Mouse (Mus musculus) MEL (cell line): Measurements from ENCODE around the gene Fam213a. TPM values are rescaled to one million over a fixed set of nuclear protein-coding genes. Genes with fewer than 3 reads are reported as not detected.
A peak's percentile ranks its signal among the peaks of the same experiment; 100 is the strongest.

ENCODE experiments used
- DNase-seq: peaks from one replicate; pipeline ENCODE4 v3.0.0; 2011; ENCODE audit warnings: low read depth, low spot score
- H3K27ac ChIP-seq: 2 replicates; pipeline ENCODE4 v1.5.1; 2012; ENCODE audit warnings: low read depth, mild to moderate bottlenecking, control low read depth, low read length, moderate library complexity; ENCODE audit not compliant: control insufficient read depth
- H3K27me3 ChIP-seq, 2 experiments: fragments of 150-350 bp in 1 of 2; sonication (generic) in 1 of 2; 2 replicates each; pipeline ENCODE4 v1.6.1; 2012; ENCODE audit warnings: low read length in 2 of 2, mild to moderate bottlenecking in 2 of 2, improper control_type of control experiment in 1 of 2, moderate library complexity in 1 of 2; ENCODE audit not compliant: insufficient read depth in 2 of 2, control insufficient read depth in 1 of 2
- H3K36me3 ChIP-seq, 2 experiments: 2 replicates each; pipeline ENCODE4 v1.6.1; 2012 to 2014; ENCODE audit warnings: low read length in 2 of 2, improper control_type of control experiment in 1 of 2, inconsistent platforms in 1 of 2, mild to moderate bottlenecking in 1 of 2; ENCODE audit not compliant: insufficient read depth in 2 of 2, control insufficient read depth in 1 of 2
- H3K4me1 ChIP-seq, 2 experiments: fragments of 150-350 bp in 1 of 2; sonication (generic) in 1 of 2; 2 replicates each; pipeline ENCODE4 v1.6.1; 2012; ENCODE audit warnings: low read length in 2 of 2, improper control_type of control experiment in 1 of 2, mild to moderate bottlenecking in 1 of 2; ENCODE audit not compliant: insufficient read depth in 2 of 2, control insufficient read depth in 1 of 2
- H3K4me3 ChIP-seq, 2 experiments: fragments of 150-350 bp in 1 of 2; sonication (generic) in 1 of 2; 2 replicates each; pipeline ENCODE4 v1.5.1; 2012; ENCODE audit warnings: low read depth in 2 of 2, low read length in 2 of 2, mild to moderate bottlenecking in 2 of 2, moderate library complexity in 2 of 2, control low read depth in 1 of 2, improper control_type of control experiment in 1 of 2; ENCODE audit not compliant: control insufficient read depth in 1 of 2, insufficient read depth in 1 of 2
- H3K79me2 ChIP-seq: 2 replicates; pipeline ENCODE4 v1.6.1; 2012; ENCODE audit warnings: mild to moderate bottlenecking, low read length, moderate library complexity; ENCODE audit not compliant: control insufficient read depth, poor library complexity, insufficient read depth
- H3K9ac ChIP-seq: 2 replicates; pipeline ENCODE4 v1.6.1; 2012; ENCODE audit warnings: low read depth, mild to moderate bottlenecking, control low read depth, low read length, moderate library complexity; ENCODE audit not compliant: control insufficient read depth, poor library complexity, severe bottlenecking
- H3K9me3 ChIP-seq: fragments of 150-350 bp; sonication (generic); replicated peaks from 2 replicates; pipeline ENCODE4 v1.6.1; 2012; ENCODE audit warnings: mild to moderate bottlenecking, low read length, improper control_type of control experiment, moderate library complexity; ENCODE audit not compliant: insufficient read depth
- BHLHE40 ChIP-seq: IDR thresholded peaks from 2 replicates; pipeline ENCODE4 v1.6.1; 2012; ENCODE audit warnings: low read depth, mild to moderate bottlenecking, inconsistent platforms, low read length, improper control_type of control experiment, borderline replicate concordance
- CHD2 ChIP-seq: IDR thresholded peaks from 2 replicates; pipeline ENCODE4 v1.6.1; 2011; ENCODE audit warnings: low read length, improper control_type of control experiment
- E2F4 ChIP-seq: IDR thresholded peaks from 2 replicates; pipeline ENCODE4 v1.6.1; 2011; ENCODE audit warnings: low read depth, low read length, improper control_type of control experiment, borderline replicate concordance
- EP300 ChIP-seq, 2 experiments: IDR thresholded peaks; 2 replicates each; pipeline ENCODE4 v1.6.1; 2011; ENCODE audit warnings: improper control_type of control experiment in 2 of 2, low read length in 2 of 2, low read depth in 1 of 2, mild to moderate bottlenecking in 1 of 2
- ETS1 ChIP-seq: IDR thresholded peaks from 2 replicates; pipeline ENCODE4 v1.6.1; 2012; ENCODE audit warnings: low read depth, mild to moderate bottlenecking, inconsistent platforms, low read length, improper control_type of control experiment, moderate library complexity
- GATA1 ChIP-seq: IDR thresholded peaks from 2 replicates; pipeline ENCODE4 v1.6.1; 2011; ENCODE audit warnings: low read depth, low read length, improper control_type of control experiment
- HCFC1 ChIP-seq: IDR thresholded peaks from 2 replicates; pipeline ENCODE4 v1.6.1; 2012; ENCODE audit warnings: low read depth, mild to moderate bottlenecking, inconsistent platforms, low read length, improper control_type of control experiment, moderate library complexity
- JUND ChIP-seq: IDR thresholded peaks from 2 replicates; pipeline ENCODE4 v1.6.1; 2011; ENCODE audit warnings: low read depth, mild to moderate bottlenecking, improper control_type of control experiment, low read length
- MAFK ChIP-seq: IDR thresholded peaks from 2 replicates; pipeline ENCODE4 v1.6.1; 2011; ENCODE audit warnings: low read depth, mild to moderate bottlenecking, low read length, improper control_type of control experiment, borderline replicate concordance
- MEF2A ChIP-seq: IDR thresholded peaks from 2 replicates; pipeline ENCODE4 v1.6.1; 2014; ENCODE audit warnings: low read depth, mild to moderate bottlenecking, inconsistent platforms, low read length, improper control_type of control experiment; ENCODE audit not compliant: poor library complexity, insufficient replicate concordance, severe bottlenecking; ENCODE audit errors: extremely low read depth
- NELFE ChIP-seq: IDR thresholded peaks from 2 replicates; pipeline ENCODE4 v1.6.1; 2011; ENCODE audit warnings: low read depth, low read length, improper control_type of control experiment
- POLR2A ChIP-seq, 2 experiments: IDR thresholded peaks; 2 replicates each; pipeline ENCODE4 v1.6.1; 2011 to 2012; ENCODE audit warnings: low read length in 2 of 2, mild to moderate bottlenecking in 2 of 2, control low read depth in 1 of 2, improper control_type of control experiment in 1 of 2, low read depth in 1 of 2, moderate library complexity in 1 of 2; ENCODE audit not compliant: control insufficient read depth in 1 of 2, insufficient read depth in 1 of 2, poor library complexity in 1 of 2
- RAD21 ChIP-seq: IDR thresholded peaks from 2 replicates; pipeline ENCODE4 v1.6.1; 2011; ENCODE audit warnings: mild to moderate bottlenecking, low read depth, low read length, improper control_type of control experiment
- RCOR1 ChIP-seq: IDR thresholded peaks from 2 replicates; pipeline ENCODE4 v1.6.1; 2012; ENCODE audit warnings: low read depth, mild to moderate bottlenecking, inconsistent platforms, low read length, improper control_type of control experiment
- SMC3 ChIP-seq: IDR thresholded peaks from 2 replicates; pipeline ENCODE4 v1.6.1; 2011; ENCODE audit warnings: low read depth, low read length, improper control_type of control experiment
- TAL1 ChIP-seq: IDR thresholded peaks from 2 replicates; pipeline ENCODE4 v1.6.1; 2012; ENCODE audit warnings: mild to moderate bottlenecking, inconsistent platforms, low read length, moderate library complexity, mixed read lengths
- TBP ChIP-seq: IDR thresholded peaks from 2 replicates; pipeline ENCODE4 v1.8.0; 2011; ENCODE audit warnings: low read depth, low read length, improper control_type of control experiment
- UBTF ChIP-seq: IDR thresholded peaks from 2 replicates; pipeline ENCODE4 v1.6.1; 2012; ENCODE audit warnings: low read depth, mild to moderate bottlenecking, inconsistent platforms, low read length, improper control_type of control experiment, moderate library complexity, borderline replicate concordance; ENCODE audit not compliant: insufficient read depth
- USF1 ChIP-seq: IDR thresholded peaks from 2 replicates; pipeline ENCODE4 v1.6.1; 2014; ENCODE audit warnings: low read depth, mild to moderate bottlenecking, inconsistent platforms, low read length, improper control_type of control experiment, moderate library complexity
- ZC3H11A ChIP-seq: IDR thresholded peaks from 2 replicates; pipeline ENCODE4 v1.6.1; 2012; ENCODE audit warnings: low read depth, mild to moderate bottlenecking, inconsistent platforms, low read length, improper control_type of control experiment
- ZNF384 ChIP-seq: IDR thresholded peaks from 2 replicates; pipeline ENCODE4 v1.6.1; 2012; ENCODE audit warnings: low read depth, mild to moderate bottlenecking, inconsistent platforms, low read length, improper control_type of control experiment
- polyA plus RNA-seq, 2 experiments: library from polyadenylated mRNA; stranded (reverse) in 1 of 2; unstranded in 1 of 2; fragments of >175 nt in 1 of 2; fragments of >200 nt in 1 of 2; gene quantifications; 2 replicates each; pipeline versions ENCODE4 v1.2.1 to v1.2.4; 2012; ENCODE audit warnings: low replicate concordance in 2 of 2, low read depth in 1 of 2; ENCODE audit not compliant: insufficient read length in 2 of 2, insufficient read depth in 1 of 2, missing spikeins in 1 of 2
- total RNA-seq: library from RNA; depleted of rRNA; stranded (reverse); fragments of 300-350 nt; gene quantifications from 2 replicates; pipeline ENCODE4 v1.2.3, GENCODE M21; 2012

Gene Fam213a
- total and polyA plus RNA-seq, 3 experiments: 19.2 to 28.5 TPM; not detected in 1

DNA sequence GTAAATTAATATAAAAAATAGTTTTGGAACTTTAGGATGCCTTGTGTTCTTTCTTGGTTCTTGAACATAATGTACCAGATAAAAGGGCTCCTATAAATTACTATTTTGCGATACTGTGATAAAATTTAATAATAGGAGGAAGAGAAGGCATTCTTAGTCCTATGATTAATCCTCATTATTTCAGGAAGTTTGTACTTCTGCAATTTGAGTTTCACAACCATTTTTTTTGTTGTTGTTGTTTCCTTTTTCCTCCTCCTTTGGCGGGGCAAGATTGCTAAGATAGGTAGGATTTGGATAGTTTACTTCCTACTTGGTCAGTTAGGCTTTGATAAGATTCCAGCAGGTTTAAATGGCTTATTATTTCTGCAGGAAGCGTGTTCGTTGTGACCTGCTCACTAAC lies 28.0 kb downstream of the Fam213a start:
- peaks cover 0 to 20% of the 10 kb centered on the region in 2 experiments; a peak in 2 of 4 replicates for H3K36me3 ChIP-seq
- H3K9me3 ChIP-seq: no peaks in the 10 kb centered on the region
- DNase-seq: no peak
- H3K27me3 ChIP-seq: no peaks in the 10 kb centered on the region
- no peak overlapping the region for H3K9ac ChIP-seq
- TF ChIP-seq CHD2: no peak
- peak; percentile 41; the same call in 1 of the 2 replicates for TF ChIP-seq GATA1
- TF ChIP-seq TBP: no peak
- TF ChIP-seq RCOR1: no peak
- peak; percentile 56; the same call in 1 of the 2 replicates for TF ChIP-seq ZNF384
- no peak for TF ChIP-seq MAFK
- TF ChIP-seq UBTF: no peak
- no peak for TF ChIP-seq SMC3
- peak in 1 of 2 experiments; percentile 53; a peak in 3 of 4 replicates for TF ChIP-seq EP300 (IDR thresholded peaks at IDR 0.05; ENCODE audit: low read depth in 1 of 2, low read length in 2 of 2)
- no peak overlapping the region for H3K27ac ChIP-seq
- no peak overlapping the region for H3K4me3 ChIP-seq
- H3K79me2 ChIP-seq: no peaks in the 10 kb centered on the region
- peaks cover 6 to 17% of the 10 kb centered on the region in 2 experiments for H3K4me1 ChIP-seq

DNA sequence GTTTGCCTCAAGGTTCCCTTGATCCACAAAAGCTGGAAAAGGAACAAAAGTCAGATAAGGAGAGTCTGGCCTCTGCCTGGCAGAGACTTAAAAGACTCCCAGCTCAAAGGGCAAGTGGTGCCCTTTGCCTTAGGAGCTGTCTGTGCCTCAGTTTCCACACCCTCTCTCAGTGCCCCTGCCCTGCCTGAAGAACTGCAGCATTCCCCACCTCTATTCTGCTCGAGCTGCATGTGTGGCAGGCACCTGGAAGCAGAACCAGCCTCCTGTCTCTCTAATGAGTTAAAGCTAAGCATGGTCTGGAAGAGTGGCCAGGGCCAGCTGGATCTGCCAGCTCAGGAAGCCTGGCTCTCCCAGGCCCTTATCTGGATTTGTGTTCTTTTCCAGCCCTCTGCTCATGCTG lies 33.9 kb downstream of the Fam213a start:
- TF ChIP-seq POLR2A (IDR thresholded peaks at IDR 0.05; ENCODE audit: control insufficient read depth in 1 of 2, insufficient read depth in 1 of 2, low read depth in 1 of 2, low read length in 2 of 2, poor library complexity in 1 of 2): no peak
- no peak for TF ChIP-seq USF1
- TF ChIP-seq MEF2A: no peak
- TF ChIP-seq TBP: no peak
- no peak for TF ChIP-seq TAL1
- no peak for TF ChIP-seq BHLHE40
- TF ChIP-seq UBTF: no peak
- TF ChIP-seq ZC3H11A: no peak
- TF ChIP-seq ETS1: no peak
- TF ChIP-seq EP300 (IDR thresholded peaks at IDR 0.05; ENCODE audit: low read depth in 1 of 2, low read length in 2 of 2): no peak
- no peak for TF ChIP-seq HCFC1
- TF ChIP-seq MAFK: no peak
- TF ChIP-seq RAD21: no peak
- no peak for TF ChIP-seq E2F4
- no peak for TF ChIP-seq NELFE
- no peak for TF ChIP-seq ZNF384
- TF ChIP-seq JUND: no peak
- Histone ChIP-seq H3K36me3 (peaks cover 0 to 2% of the 10 kb centered on the region in 2 experiments; a peak in 1 of 4 replicates), H3K9ac (no peak overlapping the region), H3K79me2 (no peaks in the 10 kb centered on the region), H3K9me3 (no peaks in the 10 kb centered on the region), H3K4me1 (no peaks in the 10 kb centered on the region), H3K4me3 (no peak overlapping the region), H3K27ac (no peak overlapping the region), H3K27me3 (no peaks in the 10 kb centered on the region)
- DNase-seq: no peak
